Mouse (Mus musculus) heart, postnatal 4 days (tissue): Measurements from ENCODE around the gene Noto. TPM values are rescaled to one million over a fixed set of nuclear protein-coding genes. Genes with fewer than 3 reads are reported as not detected.

Experiments
- DNase-seq: peaks from one replicate; pipeline ENCODE4 v3.0.0; 2021
- total RNA-seq, 2 experiments: library from RNA; stranded (reverse); gene quantifications; 2 replicates each; pipeline ENCODE4 v1.2.3; 2021

The Noto gene
- total RNA-seq, 2 experiments from 2014 or later, result not detected

GRCm38 (mm10) chr6:85478416-85478815 lies 54.7 kb downstream of the Noto start:
- DNase-seq, result no peak

Other genes with a start within 250 kb of the Noto start
- gene Emx1, start 236.4 kb upstream of the Noto start, total RNA-seq, result not detected
- 1 to 10 TPM; 3.0 to 3.6 TPM for gene Sfxn5, start 90.5 kb upstream of the Noto start, total RNA-seq
- 10 to 100 TPM; 74.7 to 79.8 TPM for gene Rab11fip5, start 49.3 kb upstream of the Noto start, total RNA-seq
- 10 to 100 TPM; 17.1 to 19.6 TPM for gene Smyd5, start 8.1 kb downstream of the Noto start, total RNA-seq
- gene Cct7, start 27.6 kb downstream of the Noto start, total RNA-seq, result 100 to 1,000 TPM; 189 to 197 TPM
- 10 to 100 TPM; 25.7 to 29.2 TPM for gene Pradc1, start 28.1 kb downstream of the Noto start, total RNA-seq
- gene Fbxo41, start 79.1 kb downstream of the Noto start, total RNA-seq, result not detected
- not detected for gene Egr4, start 89.7 kb downstream of the Noto start, total RNA-seq
- 1 to 10 TPM; 5.8 to 6.5 TPM for gene Alms1, start 163.6 kb downstream of the Noto start, total RNA-seq